Mouse (Mus musculus) neural tube, embryonic 14.5 days (tissue): ENCODE measurements around the gene Rassf6. TPM values are rescaled to one million over a fixed set of nuclear protein-coding genes. Genes with fewer than 3 reads are reported as not detected.

Experiments used
- ATAC-seq: fragments of 200-750 bp; cut with Nextera tagmentation; 2 replicates; pipeline ENCODE4 v1.8.0; 2017; ENCODE audit warnings: low read depth, mild to moderate bottlenecking, moderate TSS enrichment, moderate library complexity
- H3K27ac ChIP-seq: fragments of 300-500 bp; sonication (generic); 2 replicates; pipeline ENCODE4 v1.5.1; 2014; ENCODE audit warnings: low read depth, mild to moderate bottlenecking, control low read depth, low read length, moderate library complexity, mixed read lengths
- H3K27me3 ChIP-seq: fragments of 300-500 bp; sonication (generic); 2 replicates; pipeline ENCODE4 v1.6.1; 2014; ENCODE audit warnings: low read length; ENCODE audit not compliant: control insufficient read depth, insufficient read depth
- H3K36me3 ChIP-seq: fragments of 300-500 bp; sonication (generic); 2 replicates; pipeline ENCODE4 v1.6.1; 2014; ENCODE audit warnings: low read length, mixed read lengths; ENCODE audit not compliant: control insufficient read depth, insufficient read depth
- H3K4me1 ChIP-seq: fragments of 300-500 bp; sonication (generic); 2 replicates; pipeline ENCODE4 v1.6.1; 2014; ENCODE audit warnings: low read length; ENCODE audit not compliant: control insufficient read depth, insufficient read depth
- H3K4me2 ChIP-seq: fragments of 300-500 bp; sonication (generic); 2 replicates; pipeline ENCODE4 v1.6.1; 2014; ENCODE audit warnings: mild to moderate bottlenecking, low read depth, low read length, control low read depth
- H3K4me3 ChIP-seq: fragments of 300-500 bp; sonication (generic); 2 replicates; pipeline ENCODE4 v1.5.1; 2014; ENCODE audit warnings: low read depth, low read length, control low read depth, mixed read lengths
- H3K9ac ChIP-seq: fragments of 300-500 bp; sonication (generic); replicated peaks from 2 replicates; pipeline ENCODE4 v1.6.1; 2014; ENCODE audit warnings: low read depth, mild to moderate bottlenecking, control low read depth, low read length, mixed read lengths
- H3K9me3 ChIP-seq: fragments of 300-500 bp; sonication (generic); 2 replicates; pipeline ENCODE4 v1.6.1; 2016; ENCODE audit warnings: low read length; ENCODE audit not compliant: control insufficient read depth
- WGBS: fragments of 180-500 bp; shearing (Covaris S2); extraction: QIAGEN DNeasy Blood & Tissue Kit; methylation state at CpG from one replicate; pipeline ENCODE4 v1.1.7; 2014; 5-methylcytosine and 5-hydroxymethylcytosine counted together
- polyA plus RNA-seq: library from polyadenylated mRNA; unstranded; fragments of >200 nt; fragmentation: Nextera tagmentation; extraction: Ambion mirVana; gene quantifications from 2 replicates; pipeline ENCODE4 v1.2.1, GENCODE M21; 2014

Rassf6 gene
- polyA plus RNA-seq = 2.5 and 3.0 TPM in 2 replicates

DNA sequence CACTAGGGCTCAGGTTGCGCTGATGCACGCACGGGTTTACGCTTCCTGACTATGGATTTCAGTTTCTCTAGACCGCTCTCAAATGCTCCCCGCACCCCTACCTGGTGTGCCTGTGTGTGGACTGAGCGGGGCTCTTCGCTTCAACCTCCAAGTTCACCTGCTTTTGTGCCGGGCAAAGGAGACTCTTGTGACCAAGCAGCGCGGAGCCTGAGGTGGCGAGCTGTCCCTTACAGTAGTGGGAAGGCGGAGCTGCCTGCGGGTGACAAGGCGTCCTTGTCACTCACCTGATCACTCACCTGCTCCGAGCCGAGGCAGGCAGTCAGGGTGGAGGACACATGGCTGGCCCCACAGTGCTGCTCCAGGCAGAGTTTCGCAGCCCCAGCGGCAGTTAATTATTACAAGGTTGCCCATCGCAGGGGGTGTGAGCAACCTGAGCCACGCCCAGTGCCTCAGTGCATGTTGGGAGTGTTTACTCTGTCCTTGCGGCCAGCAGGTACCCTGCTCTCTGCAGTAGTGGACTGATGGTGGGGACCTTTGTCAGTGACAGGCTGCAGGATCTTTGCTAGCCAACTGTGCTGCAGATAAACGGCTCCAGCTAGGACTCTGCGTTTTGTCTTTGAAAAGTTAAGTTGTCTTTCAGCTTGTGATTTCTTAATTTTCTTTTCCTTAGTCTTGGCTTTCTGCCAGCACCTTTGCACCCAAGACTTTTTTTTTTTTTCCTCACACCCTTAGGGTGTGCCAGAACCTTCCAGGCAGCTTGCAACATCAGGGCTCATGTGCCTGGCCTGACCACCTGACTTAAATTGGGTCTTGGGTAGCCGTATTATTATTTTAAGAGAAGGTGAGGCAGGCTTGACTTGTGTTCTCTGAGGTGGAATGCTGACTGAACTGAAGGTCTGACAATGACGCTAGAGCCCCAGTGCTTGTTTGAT lies at the start of gene Rassf6:
Rassf6 (minus strand) TSS at position 372 of the 932 bp plus-strand sequence.
- H3K4me2 ChIP-seq = peak within 1 kb of the TSS; percentile 71
- no peaks in the 10 kb centered on the region for H3K4me1 ChIP-seq
- peak within 1 kb of the TSS; percentile 39 for H3K9ac ChIP-seq
- H3K36me3 ChIP-seq = no peaks in the 10 kb centered on the region
- 11% methylated on average over 26 of the region's 26 CpGs for WGBS
- peak; percentile 84 for ATAC-seq
- H3K4me3 ChIP-seq = peak within 1 kb of the TSS; percentile 37
- no peaks in the 10 kb centered on the region for H3K9me3 ChIP-seq
- H3K27me3 ChIP-seq = no peaks in the 10 kb centered on the region; the same call in 1 of the 2 replicates
- H3K27ac ChIP-seq = no peak within 1 kb of the TSS

GRCm38 (mm10) chr5:90689426-90690128 lies 49.1 kb upstream of the Rassf6 start:
- Histone ChIP-seq H3K4me2 (no peak overlapping the region), H3K4me3 (no peak overlapping the region), H3K27ac (no peak overlapping the region), H3K27me3 (no peaks in the 10 kb centered on the region), H3K9ac (no peak overlapping the region), H3K9me3 (no peaks in the 10 kb centered on the region), H3K36me3 (no peaks in the 10 kb centered on the region), H3K4me1 (no peaks in the 10 kb centered on the region)
- ATAC-seq = no peak
- WGBS = 88% methylated on average over 8 of the region's 8 CpGs

- ATAC-seq = no peak
- 91% methylated on average over 10 of the region's 10 CpGs for WGBS
Observed at GRCm38 (mm10) chr5:90687913-90688312, 47.5 kb upstream of the Rassf6 start.

DNA sequence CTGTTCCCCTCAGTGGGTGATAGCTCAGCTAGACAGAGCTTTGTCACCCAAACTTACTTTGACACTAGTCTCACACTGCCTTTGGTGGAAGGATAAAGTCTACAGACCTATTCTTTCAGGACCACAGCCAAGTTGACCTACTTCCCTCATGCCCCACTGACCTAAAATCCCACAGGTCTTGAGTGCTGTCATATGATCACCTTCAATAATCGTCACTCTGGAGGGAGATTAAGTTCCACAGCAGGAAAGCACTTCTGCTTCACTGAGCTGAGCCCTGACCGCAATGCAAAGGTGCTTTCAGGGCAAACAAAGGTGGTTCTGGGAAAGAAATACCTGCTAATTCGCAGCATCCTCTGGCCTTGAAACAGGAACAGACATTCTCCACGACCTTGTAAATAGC lies 44.5 kb upstream of the Rassf6 start:
- H3K4me2 ChIP-seq = no peak overlapping the region
- no peaks in the 10 kb centered on the region for H3K36me3 ChIP-seq
- H3K9ac ChIP-seq = no peak overlapping the region
- no peak for ATAC-seq
- H3K9me3 ChIP-seq = no peaks in the 10 kb centered on the region
- H3K27ac ChIP-seq = no peak overlapping the region
- H3K27me3 ChIP-seq = no peaks in the 10 kb centered on the region
- no peak overlapping the region for H3K4me3 ChIP-seq
- no peaks in the 10 kb centered on the region for H3K4me1 ChIP-seq
- 62% methylated on average over 4 of the region's 4 CpGs for WGBS

More at GRCm38 (mm10) chr5:90687913-90688312, 47.5 kb upstream of the Rassf6 start:
- Histone ChIP-seq H3K27ac (no peak overlapping the region), H3K36me3 (no peaks in the 10 kb centered on the region), H3K4me1 (no peaks in the 10 kb centered on the region), H3K27me3 (no peaks in the 10 kb centered on the region), H3K9ac (no peak overlapping the region), H3K4me2 (no peak overlapping the region), H3K9me3 (no peaks in the 10 kb centered on the region), H3K4me3 (no peak overlapping the region)

- Histone ChIP-seq H3K36me3 (no peaks in the 10 kb centered on the region), H3K4me3 (no peak overlapping the region), H3K9ac (no peak overlapping the region), H3K4me1 (no peaks in the 10 kb centered on the region), H3K9me3 (no peaks in the 10 kb centered on the region), H3K4me2 (no peak overlapping the region), H3K27me3 (no peaks in the 10 kb centered on the region), H3K27ac (no peak overlapping the region)
- 89% methylated on average over 4 of the region's 4 CpGs for WGBS
- no peak for ATAC-seq
Observed at GRCm38 (mm10) chr5:90681842-90682241, 41.4 kb upstream of the Rassf6 start.

DNA sequence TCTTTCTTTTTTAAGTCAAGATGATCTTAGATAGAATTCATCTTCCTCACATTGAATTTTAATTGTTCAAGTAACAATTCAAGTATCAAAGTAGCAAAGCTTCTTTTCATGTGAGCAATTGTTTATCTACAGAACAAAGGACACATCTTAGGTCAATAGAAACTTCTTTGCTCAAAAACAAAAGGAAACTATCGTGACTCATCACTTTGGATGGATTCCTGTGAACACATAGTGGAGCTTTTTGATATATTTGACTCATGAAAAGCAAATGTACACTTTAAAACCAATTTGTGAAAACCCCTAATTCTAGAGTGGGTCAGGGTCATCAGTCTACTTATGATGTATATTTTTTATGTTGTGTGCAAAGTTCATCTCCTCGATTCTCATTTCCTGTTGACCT lies 37.1 kb upstream of the Rassf6 start:
- Histone ChIP-seq H3K4me1 (no peaks in the 10 kb centered on the region), H3K4me3 (no peak overlapping the region), H3K4me2 (no peak overlapping the region), H3K27ac (no peak overlapping the region), H3K9ac (no peak overlapping the region), H3K9me3 (no peaks in the 10 kb centered on the region), H3K36me3 (no peaks in the 10 kb centered on the region), H3K27me3 (no peaks in the 10 kb centered on the region)
- ATAC-seq = no peak
- 83% methylated on average over 2 of the region's 2 CpGs for WGBS

DNA sequence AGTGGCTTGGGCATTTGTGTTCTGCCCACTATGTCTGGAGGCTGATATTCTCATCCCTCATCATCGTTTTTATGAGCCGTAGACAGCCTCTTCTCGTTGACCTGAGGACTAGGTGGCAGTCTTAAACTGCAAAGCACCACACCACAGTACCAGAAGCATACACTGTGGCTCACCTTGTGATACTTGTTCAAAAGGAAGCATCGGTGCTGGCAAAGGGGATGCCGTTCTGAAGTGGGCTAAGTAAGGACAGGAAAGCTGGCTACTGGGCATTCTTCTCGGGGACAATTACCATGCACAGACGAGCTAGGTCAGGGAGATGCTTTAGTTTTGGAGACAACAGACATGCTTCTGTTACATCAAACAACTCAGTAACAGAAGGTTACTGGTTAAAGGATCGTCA lies 21.4 kb upstream of the Rassf6 start:
- Histone ChIP-seq H3K36me3 (no peaks in the 10 kb centered on the region), H3K9ac (no peak overlapping the region), H3K27me3 (no peaks in the 10 kb centered on the region), H3K27ac (no peak overlapping the region), H3K9me3 (no peaks in the 10 kb centered on the region), H3K4me2 (no peak overlapping the region), H3K4me1 (no peaks in the 10 kb centered on the region), H3K4me3 (no peak overlapping the region)
- no peak for ATAC-seq
- 57% methylated on average over 8 of the region's 8 CpGs for WGBS

GRCm38 (mm10) chr5:90661436-90661835 lies 21.0 kb upstream of the Rassf6 start:
- H3K4me2 ChIP-seq = no peak overlapping the region
- WGBS = 22% methylated on average over 9 of the region's 9 CpGs

GRCm38 (mm10) chr5:90660411-90660810 lies 20.0 kb upstream of the Rassf6 start:
- Histone ChIP-seq H3K9ac (no peak overlapping the region), H3K4me3 (no peak overlapping the region), H3K9me3 (no peaks in the 10 kb centered on the region), H3K36me3 (no peaks in the 10 kb centered on the region), H3K27ac (no peak overlapping the region), H3K4me2 (no peak overlapping the region), H3K27me3 (no peaks in the 10 kb centered on the region), H3K4me1 (no peaks in the 10 kb centered on the region)
- 92% methylated on average over 5 of the region's 5 CpGs for WGBS
- no peak for ATAC-seq

More at GRCm38 (mm10) chr5:90661436-90661835, 21.0 kb upstream of the Rassf6 start:
- no peaks in the 10 kb centered on the region for H3K4me1 ChIP-seq
- H3K27ac ChIP-seq = no peak overlapping the region
- H3K9me3 ChIP-seq = no peaks in the 10 kb centered on the region
- ATAC-seq = peak; percentile 68; the same call in 1 of the 2 replicates
- H3K9ac ChIP-seq = no peak overlapping the region
- no peak overlapping the region for H3K4me3 ChIP-seq
- no peaks in the 10 kb centered on the region for H3K36me3 ChIP-seq
- H3K27me3 ChIP-seq = no peaks in the 10 kb centered on the region
